Mouse (Mus musculus): ENCODE results near the gene Ppp5c.

Ppp5c gene

DNA sequence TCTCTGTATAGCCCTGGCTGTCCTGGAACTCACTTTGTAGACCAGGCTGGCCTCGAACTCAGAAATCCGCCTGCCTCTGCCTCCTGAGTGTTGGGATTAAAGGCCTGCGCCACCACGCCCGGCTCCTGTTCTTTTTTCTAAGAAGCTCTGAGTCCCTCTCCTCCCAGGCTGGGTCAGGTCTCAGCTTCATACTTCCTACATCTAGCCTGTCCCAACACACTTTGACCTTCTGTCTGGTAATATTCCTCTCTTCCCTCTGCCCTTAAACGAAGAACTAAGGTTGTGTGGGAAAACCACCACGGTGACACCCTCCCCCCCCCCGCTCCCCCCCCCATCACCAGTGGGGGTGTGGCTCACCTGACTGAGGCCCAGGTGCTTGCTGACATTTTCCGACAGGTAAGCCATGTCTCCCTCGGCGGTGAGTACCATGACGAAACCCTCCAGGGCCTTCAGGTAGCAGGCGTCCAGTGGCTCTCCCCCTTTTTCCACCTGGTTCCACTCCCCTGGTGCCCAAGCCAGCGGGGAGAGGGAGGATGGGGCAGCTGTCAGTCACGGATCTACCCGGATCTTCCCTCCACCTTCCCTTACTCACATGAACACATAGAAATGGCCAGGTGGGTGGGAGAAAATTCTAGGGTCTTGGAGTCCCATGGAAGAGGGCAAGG lies 26.7 kb upstream of the Ppp5c start:
- no peak for DNase-seq (ENCODE audit: low read depth, low spot score)

DNA sequence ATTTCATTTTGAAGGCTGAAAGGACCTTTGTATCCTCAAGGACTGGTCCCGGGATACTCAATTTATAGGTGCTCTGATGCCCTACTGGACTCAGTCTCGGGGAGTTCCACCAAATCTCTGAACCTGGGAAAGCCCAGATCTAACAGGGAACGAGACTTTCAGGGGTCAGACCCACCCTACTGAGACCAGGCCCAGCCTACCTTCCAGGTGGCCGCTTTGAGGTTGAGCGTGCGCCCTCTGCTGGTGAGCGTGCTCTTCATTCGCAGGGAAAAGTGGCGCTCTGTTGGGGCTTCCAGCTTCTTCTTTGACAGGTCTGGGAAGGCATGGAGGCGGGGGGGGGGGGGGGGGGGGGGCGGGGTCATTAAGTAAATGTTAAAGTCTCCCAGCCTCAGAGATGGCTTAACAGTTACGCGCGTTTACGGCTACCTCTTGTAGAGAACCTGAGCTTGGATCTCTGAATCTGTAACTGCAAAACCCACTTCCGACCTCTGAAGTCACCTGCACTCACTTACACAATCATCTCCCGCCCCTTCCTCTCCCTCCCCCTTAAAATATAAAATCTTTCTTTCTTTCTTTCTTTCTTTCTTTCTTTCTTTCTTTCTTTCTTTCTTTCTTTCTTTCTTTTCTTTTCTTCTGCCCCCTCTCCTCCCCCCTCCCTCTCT lies 23.3 kb upstream of the Ppp5c start:
- DNase-seq (ENCODE audit: low read depth, low spot score), result peak; percentile 83

DNA sequence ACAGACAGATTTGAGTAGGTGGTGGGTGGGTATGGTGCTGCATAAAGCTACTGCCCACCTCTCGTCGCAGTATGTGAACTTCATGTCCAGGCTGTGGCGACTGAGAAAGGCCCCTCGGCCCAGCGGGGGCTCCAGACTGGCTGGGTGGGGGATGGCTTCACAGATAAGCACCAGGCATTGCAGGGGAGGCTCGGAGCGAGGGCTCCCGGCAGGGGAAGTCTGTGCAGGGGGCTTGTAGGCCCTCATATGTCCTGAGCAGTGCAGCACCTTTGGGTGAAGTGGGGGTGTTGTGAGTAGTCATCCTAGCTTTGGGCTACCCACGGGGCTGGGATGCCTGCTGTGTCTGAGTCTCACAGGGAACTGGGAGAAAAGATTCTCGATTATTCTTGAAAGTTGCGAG lies 22.8 kb upstream of the Ppp5c start:
- no peak for DNase-seq (ENCODE audit: low read depth, low spot score)

DNA sequence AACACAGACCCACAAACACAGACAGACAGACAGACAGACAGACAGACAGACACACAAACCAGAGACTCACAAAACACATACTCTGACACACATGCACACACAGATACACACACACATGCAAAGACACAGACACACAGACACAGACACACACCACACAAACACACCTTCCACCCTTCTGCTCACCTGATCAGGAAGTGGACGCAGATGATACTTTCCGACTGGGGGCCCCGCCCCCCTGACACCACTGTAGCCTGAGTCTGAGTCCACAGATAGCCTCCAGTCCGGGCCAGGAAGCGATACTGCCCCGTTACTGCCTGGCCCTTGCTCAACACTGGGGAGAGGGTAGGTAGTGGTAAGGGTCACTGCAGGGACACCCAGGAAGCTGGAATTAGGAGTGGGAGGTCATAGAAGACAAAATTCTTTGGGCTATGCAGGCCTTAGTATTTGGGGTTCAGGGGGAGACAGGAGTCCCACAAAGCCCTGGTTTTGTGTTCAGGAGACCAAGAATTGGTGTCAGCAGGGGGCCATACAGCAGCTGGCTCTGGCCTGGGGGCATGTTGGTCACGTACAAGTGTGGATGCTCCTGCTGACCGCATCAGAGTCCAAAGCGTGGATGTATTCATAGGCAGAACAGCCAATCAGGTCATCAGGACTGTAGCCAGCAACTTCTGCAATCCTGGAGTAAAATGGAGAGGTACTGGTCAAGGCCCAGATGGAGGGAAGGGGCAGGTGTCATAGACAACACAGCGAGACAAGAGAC lies 20.9 kb upstream of the Ppp5c start:
- DNase-seq (ENCODE audit: low read depth, low spot score), result no peak

DNA sequence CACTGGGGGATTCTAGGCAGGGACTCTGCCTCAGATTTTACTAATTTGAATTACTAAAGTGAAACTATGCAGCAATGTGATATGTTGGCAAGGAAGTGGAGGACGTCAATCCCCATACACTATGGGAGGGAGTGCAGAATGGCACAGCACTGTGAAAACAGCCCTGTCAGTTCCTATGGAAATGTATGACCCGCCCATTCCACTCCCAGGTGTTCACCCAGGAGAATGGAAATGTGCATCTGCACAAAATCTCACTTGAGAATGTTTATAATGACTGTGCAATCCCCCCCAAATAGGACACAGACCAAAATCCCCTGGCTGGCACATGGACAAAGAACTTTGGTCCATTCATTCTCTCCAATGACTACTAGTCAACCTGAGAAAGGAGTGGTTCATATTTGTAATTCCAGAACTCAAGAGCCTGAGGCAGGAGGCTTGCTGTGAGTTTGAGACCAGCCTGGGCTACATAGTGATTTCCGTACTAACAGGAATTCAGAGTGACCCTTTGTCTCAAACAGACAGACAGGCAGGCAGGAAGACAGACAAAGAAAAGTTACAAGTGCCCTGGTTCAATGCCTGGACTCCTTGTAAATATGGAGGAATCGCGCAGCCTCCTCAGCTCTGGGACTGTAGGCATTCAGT lies 19.4 kb upstream of the Ppp5c start:
- DNase-seq (ENCODE audit: low read depth, low spot score), result peak; percentile 63

DNA sequence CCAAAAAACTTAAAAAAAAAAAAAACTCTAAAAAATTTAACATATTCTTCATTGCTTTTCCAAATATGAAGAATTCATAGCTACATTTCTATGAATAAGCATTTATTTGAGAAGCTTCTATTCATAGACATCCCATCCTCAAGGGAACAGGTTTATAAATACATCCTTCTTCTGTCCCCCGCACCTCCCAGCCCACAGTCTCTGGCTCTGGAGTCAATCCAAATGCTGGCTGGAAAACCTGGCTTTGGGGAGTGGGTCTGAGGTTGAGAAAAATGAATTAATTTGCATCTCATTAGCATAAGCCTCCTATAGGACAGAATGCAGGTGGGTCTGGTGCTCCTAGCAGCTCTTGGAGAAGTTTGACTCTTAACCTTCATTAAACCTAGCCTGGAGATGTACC lies 18.0 kb upstream of the Ppp5c start:
- no peak for DNase-seq (ENCODE audit: low read depth, low spot score)

DNA sequence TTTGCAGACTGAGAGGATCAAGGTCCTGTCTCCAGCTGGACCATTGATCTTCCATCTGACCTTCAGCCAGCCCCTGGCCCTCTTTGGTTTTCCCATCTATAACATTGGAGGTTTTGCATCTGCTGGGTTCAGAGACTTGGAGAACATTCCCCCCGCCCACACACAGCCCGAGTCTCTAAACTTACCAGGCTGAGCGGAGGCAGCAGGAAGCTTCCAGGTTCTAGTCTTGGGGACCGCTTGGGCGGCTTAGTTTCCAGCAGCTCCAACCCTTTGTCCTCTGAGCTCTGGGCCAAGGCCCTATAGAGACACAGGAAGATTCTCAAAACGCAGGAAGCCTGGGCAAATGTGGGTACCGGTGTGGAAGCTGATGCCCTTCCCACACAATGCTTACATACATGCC lies 11.6 kb upstream of the Ppp5c start:
- DNase-seq (ENCODE audit: low read depth, low spot score), result no peak

DNA sequence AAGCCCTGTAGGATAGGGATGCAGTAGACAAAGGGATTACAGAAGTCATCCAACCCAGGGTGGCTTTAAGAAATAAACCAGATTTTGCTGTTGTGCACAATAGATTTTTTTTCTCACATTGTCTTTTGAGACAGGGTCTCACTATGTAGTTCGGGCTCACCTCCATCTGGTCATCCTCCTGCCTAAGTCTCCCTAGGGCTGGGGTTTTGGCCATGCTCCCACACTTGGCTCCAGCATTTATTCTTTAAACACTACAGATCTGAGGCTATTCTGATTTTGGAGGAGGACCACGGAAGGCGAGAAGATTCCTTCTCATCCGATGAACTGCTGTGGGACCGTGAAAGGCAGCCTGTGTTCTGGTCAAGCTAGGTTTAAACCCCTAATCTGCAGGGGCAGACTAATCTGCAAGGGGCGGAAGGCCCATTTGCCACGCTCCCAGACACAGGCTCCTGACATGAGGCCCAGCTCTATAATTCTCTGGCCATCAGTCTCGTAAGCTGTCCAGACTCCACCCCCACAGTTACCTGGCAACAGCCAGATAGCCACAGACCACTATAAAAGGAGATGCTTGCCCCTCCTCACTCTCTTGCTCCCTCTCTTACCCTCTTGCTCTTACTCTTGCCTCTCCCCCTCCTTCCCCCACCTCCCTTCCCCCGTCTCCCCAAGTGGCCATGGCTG lies 10.4 kb upstream of the Ppp5c start:
- no peak for DNase-seq (ENCODE audit: low read depth, low spot score)

DNA sequence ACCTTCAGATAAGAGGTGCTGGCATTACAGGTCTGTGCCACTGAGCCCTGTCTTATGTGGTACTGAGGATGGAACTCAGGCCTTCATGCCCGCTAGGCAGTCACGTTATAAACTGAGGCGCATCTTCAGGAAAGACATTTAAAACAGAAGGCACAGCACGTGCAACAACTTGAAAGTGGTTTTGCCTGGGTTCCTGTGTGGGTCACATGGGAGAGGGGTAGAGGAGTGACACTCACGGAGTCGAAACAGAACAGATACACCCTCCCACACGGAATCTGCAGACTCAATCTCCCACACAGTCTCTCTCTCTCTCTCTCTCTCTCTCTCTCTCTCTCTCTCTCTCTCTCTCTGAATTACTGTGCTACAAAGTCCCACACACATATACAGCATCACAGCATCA lies 2.5 kb upstream of the Ppp5c start:
- DNase-seq (ENCODE audit: low read depth, low spot score), result no peak

DNA sequence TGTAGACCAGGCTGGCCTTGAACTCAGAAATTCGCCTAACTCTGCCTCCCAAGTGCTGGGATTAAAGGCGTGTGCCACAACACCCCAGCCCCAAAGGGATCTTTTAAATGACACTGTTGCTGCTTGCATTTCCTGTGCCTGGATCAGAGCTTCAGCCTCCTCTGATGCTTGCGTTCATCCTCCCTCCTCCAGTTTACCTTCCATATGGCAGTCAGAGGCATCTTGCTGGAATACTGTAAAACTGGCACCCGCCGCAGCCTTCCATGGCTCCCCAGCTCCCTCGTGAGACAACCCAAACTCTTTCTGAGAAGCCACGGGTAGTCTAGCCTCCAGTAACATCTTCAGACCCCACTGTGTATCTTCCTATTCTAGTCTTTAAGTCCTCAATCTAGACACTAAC lies 1.2 kb upstream of the Ppp5c start:
- DNase-seq (ENCODE audit: low read depth, low spot score), result no peak

DNA sequence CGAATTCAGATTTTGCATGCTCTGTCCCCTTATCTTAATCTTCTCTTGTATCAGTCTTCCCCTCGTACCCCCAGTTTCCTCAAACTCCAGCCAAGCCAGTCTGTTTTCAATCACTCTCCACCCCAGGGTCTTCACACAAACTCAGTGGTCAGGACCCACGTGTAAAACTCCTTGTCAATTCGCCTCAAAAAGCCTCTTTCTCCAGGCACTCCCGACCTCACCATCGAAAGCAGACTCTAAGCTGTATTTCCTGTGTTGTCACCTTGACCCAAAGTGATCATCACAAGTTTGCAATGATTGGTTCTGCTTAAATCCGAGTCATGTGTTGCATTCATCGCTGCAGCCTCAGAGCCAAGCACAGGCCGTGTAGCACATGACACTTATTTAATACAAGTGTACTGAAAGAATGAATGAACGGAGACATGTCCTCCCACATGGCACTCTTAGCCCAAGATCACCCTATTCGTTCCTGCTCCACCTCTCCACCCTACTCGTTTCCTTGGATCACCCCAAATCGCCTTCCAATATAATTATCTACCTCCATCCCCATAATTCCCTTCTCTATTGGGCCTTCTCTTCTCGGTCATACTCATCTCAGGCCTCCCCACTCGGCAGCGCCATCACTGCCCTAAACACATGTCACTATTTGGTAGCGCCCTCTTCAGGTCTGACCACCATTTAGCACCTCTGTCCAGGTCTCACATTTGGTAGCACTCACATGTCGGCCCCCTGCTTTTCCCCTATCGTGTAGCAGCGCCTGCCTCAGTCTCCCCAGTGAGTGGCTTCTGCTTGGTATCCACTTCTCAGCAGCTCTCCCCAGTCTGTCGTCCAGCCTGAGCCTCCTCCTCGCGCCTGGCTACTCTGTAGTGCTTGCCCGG lies 775 bp downstream of the Ppp5c start:
- DNase-seq (ENCODE audit: low read depth, low spot score), result peak; percentile 89

DNA sequence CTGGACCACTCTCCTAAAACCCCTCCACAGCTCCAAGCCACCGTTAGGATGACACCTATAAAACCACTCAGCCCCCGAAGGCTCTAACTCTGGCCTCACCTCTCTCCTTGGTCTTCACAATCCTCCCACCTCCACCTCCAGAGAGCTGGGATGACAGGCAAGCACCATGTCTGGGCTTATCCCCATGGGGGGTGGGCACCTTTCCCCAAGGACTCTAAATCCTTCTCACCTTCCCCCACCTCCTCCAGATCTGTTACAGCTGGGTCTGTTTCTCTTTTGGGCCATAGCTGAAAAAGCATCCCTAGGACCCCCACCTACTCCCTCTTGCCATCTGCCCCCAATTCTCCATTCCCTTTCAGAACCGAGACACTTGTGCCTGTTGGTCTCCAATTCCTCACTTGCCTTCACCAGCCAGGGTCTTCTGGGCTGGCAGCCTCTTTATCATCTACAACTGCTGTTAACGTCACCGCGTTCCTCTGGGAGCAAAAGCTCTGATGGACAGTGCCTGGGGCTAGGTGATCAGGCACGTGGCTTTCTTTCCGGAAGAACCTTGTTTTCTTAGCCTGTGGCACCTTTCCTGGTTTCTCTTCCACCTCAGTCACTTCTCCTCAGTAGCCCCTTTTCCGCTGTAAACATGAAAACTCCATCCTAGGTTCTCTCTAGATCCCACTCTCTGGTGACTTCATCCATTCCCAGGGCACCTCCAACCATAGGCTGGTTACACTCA lies 1.7 kb downstream of the Ppp5c start:
- DNase-seq (ENCODE audit: low read depth, low spot score), result no peak

DNA sequence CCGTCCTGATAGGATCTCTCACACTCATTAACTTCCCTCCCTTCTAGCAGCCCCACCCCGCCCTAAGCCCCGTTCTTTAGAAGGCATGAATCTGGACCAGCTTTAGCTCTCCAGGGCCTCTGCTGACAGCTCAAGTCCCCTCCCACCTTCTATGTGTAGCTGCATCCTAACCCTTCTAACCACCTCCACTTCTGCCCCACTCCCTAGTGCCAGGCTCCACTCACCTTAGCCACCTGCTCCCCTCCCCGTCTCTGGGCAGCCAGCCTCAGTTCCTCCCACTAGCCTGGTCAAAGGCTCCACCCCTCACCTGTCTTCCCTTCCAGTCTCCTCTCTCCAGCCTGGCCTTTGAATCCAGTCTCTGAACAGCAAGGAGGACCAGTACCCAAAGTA lies 2.2 kb downstream of the Ppp5c start:
- no peak for DNase-seq (ENCODE audit: low read depth, low spot score)

DNA sequence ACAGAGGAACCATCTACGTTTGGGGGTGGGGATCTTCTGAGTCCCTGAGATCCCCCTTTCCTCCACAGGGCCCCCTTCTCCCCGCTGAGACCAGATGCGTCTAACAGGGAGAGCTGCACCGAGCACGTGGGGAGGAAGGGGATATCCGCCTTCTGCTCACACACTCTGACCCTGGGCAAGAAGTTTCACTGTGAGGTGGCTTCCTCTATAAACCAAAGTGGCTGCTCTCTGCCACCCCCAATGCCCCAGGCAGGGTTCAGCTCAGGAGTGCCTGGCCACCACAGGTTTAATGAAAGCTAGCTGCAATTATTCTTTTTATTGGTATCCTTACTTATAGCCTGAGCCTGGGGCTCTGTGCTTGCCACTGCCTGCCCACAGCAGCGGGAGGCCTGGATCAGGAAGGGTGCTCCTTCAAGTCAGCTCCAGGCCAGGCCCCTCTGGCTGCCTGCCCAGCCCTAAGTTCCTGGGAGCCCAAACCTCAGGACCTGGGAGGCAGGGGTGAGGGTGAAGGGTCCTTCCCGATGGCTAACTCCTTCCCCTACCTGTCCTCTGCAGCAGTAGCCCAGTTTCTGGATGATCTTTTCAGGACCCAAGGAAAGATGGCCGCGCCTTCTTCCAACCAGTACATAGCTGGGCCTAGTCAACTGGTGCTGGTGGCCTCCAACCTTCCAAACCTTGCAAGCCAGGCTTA lies 2.8 kb downstream of the Ppp5c start:
- DNase-seq (ENCODE audit: low read depth, low spot score), result no peak

DNA sequence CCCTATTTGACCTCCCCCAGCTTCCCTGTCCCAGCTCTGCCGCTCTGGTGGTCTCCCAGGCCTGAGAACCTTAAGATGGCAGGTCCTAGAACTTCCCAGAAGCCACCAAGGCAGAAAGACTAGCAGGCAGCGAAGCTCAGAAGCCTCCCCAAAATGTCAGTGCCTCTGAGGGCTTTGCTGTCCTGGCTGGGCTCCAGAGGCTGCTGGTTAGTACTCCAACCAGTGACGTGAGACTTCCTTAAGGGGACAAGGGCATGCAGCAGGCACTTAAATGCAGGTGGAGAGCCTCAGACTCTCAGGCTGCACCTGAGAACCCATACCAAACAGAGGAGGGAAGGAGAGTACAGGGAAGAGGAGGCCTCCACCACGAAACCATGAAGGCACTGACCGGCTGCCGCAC lies 3.6 kb downstream of the Ppp5c start:
- DNase-seq (ENCODE audit: low read depth, low spot score), result no peak

DNA sequence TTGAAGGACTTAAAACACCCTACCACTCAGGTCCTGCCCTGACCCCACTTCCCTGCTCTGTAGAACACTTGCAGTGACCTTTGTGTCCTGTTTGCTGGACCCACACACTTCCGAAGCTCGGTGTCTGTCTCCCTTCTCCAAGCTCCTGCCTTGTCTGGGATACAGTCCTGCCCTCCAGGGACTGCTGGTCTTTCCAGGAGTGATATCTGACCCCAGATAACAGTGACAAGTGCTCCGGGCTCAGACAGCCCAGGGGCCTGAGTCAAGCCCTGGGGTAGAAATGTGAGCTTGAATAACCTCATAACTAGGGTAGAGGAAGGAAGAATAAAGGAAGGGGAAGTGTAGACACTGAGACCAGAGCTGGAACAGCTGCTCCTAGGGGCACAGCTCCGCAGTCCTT lies 4.0 kb downstream of the Ppp5c start:
- DNase-seq (ENCODE audit: low read depth, low spot score), result no peak

DNA sequence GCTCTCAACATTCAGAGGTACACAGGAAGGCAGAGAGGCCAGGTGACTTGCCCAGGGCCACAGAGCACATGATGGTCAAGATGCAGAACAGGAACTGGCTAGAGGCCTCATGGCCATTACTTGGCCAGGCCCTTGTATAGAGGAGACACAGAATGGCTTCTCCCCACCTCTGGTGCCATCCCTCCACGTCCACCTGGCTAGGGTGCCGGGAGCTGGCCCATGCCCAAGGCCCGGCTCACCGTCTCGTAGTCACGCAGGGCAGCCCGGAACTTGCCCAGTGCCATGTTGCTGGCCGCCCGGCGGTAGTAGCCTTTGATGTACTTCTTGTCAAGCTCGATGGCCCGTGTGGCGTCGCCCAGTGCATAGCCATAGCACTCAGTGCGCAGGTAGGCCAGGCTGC lies 5.5 kb downstream of the Ppp5c start:
- no peak for DNase-seq (ENCODE audit: low read depth, low spot score)

DNA sequence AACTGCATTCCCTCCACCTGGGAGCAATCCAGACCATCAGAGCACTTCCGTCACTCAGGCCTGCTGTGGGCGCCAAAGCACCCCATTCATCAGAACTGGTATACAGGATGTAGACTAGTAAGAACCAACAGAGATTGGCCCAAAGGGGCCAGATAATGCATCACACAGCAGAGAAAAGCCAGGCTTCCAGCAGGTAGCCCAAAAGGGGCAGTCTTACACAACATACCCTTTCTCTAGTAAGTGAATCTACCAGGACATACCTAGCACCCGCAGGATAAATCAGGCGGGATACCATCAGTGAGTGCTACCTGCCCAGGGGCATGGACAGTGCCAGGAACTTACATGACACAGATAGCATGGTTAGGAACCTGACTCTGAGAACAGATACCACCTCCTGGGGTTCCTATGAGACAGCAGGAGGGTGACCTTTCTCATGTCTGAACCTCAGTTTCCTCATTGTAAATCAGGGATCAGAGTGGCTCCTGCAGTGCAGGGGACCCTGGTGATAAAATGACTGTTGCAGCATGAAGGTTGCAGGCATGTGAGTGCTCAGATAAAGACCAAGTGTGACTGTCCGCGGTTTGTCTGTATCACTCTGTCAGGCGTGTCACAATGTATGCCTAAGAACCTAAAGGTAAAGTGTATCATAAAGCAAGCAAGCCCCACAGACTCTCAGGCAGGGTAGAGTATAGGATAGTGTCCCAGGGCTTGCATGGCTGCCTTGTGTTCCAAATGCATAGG lies 8.1 kb downstream of the Ppp5c start:
- no peak for DNase-seq (ENCODE audit: low read depth, low spot score)

DNA sequence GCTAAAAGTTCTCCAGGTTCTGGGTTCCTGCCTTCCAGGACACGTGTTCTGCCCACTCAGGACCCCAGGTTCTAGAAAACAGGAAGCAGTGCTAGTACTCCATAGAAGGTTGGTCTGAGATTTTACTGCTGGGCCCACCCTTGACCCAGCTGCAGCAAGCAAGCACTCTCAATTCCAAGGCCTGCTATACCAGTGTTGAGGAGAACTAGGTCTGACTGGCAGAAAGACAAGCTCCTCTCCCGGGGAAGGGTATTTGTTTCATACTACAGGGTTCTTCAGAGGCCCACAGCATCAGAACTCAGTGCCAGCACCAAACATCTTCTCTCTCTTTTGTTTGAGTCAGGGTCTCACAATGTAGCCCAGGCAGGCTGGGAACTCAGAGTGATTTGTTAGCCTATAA lies 9.8 kb downstream of the Ppp5c start:
- DNase-seq (ENCODE audit: low read depth, low spot score), result no peak
